Mouse (Mus musculus) embryonic facial prominence, embryonic 11.5 days (tissue): ENCODE data around the gene 4933424G06Rik. TPM values are rescaled to one million over a fixed set of nuclear protein-coding genes. Genes with fewer than 3 reads are reported as not detected.

ENCODE experiments used
- ATAC-seq: fragments of 200-750 bp; cut with Nextera tagmentation; replicated peaks from 2 replicates; pipeline ENCODE4 v1.8.0; 2017; ENCODE audit warnings: low read depth; ENCODE audit not compliant: insufficient number of reproducible peaks, low FRiP score, low TSS enrichment
- DNase-seq: peaks from one replicate; pipeline ENCODE4 v3.0.0-alpha.2; 2015; ENCODE audit warnings: low spot score
- H3K27ac ChIP-seq: fragments of 300-500 bp; sonication (generic); replicated peaks from 2 replicates; pipeline ENCODE4 v1.5.1; 2014; ENCODE audit warnings: mild to moderate bottlenecking, low read depth, low read length, control low read depth
- H3K27me3 ChIP-seq: fragments of 300-500 bp; sonication (generic); 2 replicates; pipeline ENCODE4 v1.6.1; 2014; ENCODE audit warnings: mild to moderate bottlenecking, low read length, moderate library complexity, mixed read lengths; ENCODE audit not compliant: control insufficient read depth, insufficient read depth
- H3K36me3 ChIP-seq: fragments of 300-500 bp; sonication (generic); replicated peaks from 2 replicates; pipeline ENCODE4 v1.6.1; 2014; ENCODE audit warnings: low read depth, mild to moderate bottlenecking, low read length, moderate library complexity, mixed read lengths; ENCODE audit not compliant: control insufficient read depth, insufficient read depth
- H3K4me1 ChIP-seq: fragments of 300-500 bp; sonication (generic); 2 replicates; pipeline ENCODE4 v1.6.1; 2014; ENCODE audit warnings: low read length, mixed read lengths; ENCODE audit not compliant: control insufficient read depth, insufficient read depth
- H3K4me2 ChIP-seq: fragments of 300-500 bp; sonication (generic); 2 replicates; pipeline ENCODE4 v1.6.1; 2014; ENCODE audit warnings: low read depth, mild to moderate bottlenecking, control low read depth, low read length, moderate library complexity
- H3K4me3 ChIP-seq: fragments of 300-500 bp; sonication (generic); 2 replicates; pipeline ENCODE4 v1.5.1; 2014; ENCODE audit warnings: low read depth, low read length, control low read depth
- H3K9ac ChIP-seq: fragments of 300-500 bp; sonication (generic); replicated peaks from 2 replicates; pipeline ENCODE4 v1.6.1; 2014; ENCODE audit warnings: mild to moderate bottlenecking, control low read depth, low read length
- H3K9me3 ChIP-seq: fragments of 300-500 bp; sonication (generic); replicated peaks from 2 replicates; pipeline ENCODE4 v1.6.1; 2016; ENCODE audit warnings: mild to moderate bottlenecking, low read length, inconsistent platforms, mixed read lengths; ENCODE audit not compliant: control insufficient read depth
- whole genome bisulfite sequencing: fragments of 180-500 bp; shearing (Covaris S2); extraction: QIAGEN DNeasy Blood & Tissue Kit; methylation state at CpG from one replicate; pipeline ENCODE4 v1.1.7; 2014; 5-methylcytosine and 5-hydroxymethylcytosine counted together
- polyA plus RNA-seq: library from polyadenylated mRNA; unstranded; fragments of >200 nt; fragmentation: Nextera tagmentation; extraction: Ambion mirVana; gene quantifications from 2 replicates; pipeline ENCODE4 v1.2.1, GENCODE M21; 2014

4933424G06Rik gene
- polyA plus RNA-seq, 1 experiment from 2014 or later = 0.31 TPM

- H3K9ac ChIP-seq = no peak overlapping the region
- H3K36me3 ChIP-seq = peaks cover 2% of the 10 kb centered on the region
- 66% methylated on average over 6 of the region's 6 CpGs for WGBS
Measured at GRCm38 (mm10) chr1:36696411-36696810, 13.5 kb upstream of the 4933424G06Rik start.

GRCm38 (mm10) chr1:36697030-36697429 lies 12.9 kb upstream of the 4933424G06Rik start:
- H3K27me3 ChIP-seq = no peaks in the 10 kb centered on the region
- no peak for DNase-seq
- no peak overlapping the region for H3K27ac ChIP-seq
- H3K36me3 ChIP-seq = peaks cover 2% of the 10 kb centered on the region
- no peak overlapping the region for H3K4me2 ChIP-seq
- H3K4me1 ChIP-seq = no peaks in the 10 kb centered on the region; the same call in 1 of the 2 replicates
- H3K9me3 ChIP-seq = no peaks in the 10 kb centered on the region
- H3K4me3 ChIP-seq = no peak overlapping the region
- H3K9ac ChIP-seq = no peak overlapping the region
- ATAC-seq = no peak
- 64% methylated on average over 5 of the region's 5 CpGs for WGBS

More at GRCm38 (mm10) chr1:36696411-36696810, 13.5 kb upstream of the 4933424G06Rik start:
- H3K4me3 ChIP-seq = no peak overlapping the region
- H3K27ac ChIP-seq = no peak overlapping the region
- H3K4me1 ChIP-seq = no peaks in the 10 kb centered on the region; the same call in 1 of the 2 replicates
- no peak for DNase-seq
- ATAC-seq = no peak
- no peaks in the 10 kb centered on the region for H3K27me3 ChIP-seq
- no peaks in the 10 kb centered on the region for H3K9me3 ChIP-seq
- no peak overlapping the region for H3K4me2 ChIP-seq

- no peak for DNase-seq
- 74% methylated on average over 2 of the region's 2 CpGs for WGBS
- no peak overlapping the region for H3K9ac ChIP-seq
- no peak overlapping the region for H3K27ac ChIP-seq
- no peaks in the 10 kb centered on the region for H3K27me3 ChIP-seq
- no peaks in the 10 kb centered on the region for H3K9me3 ChIP-seq
- no peak overlapping the region for H3K4me2 ChIP-seq
- H3K4me1 ChIP-seq = no peaks in the 10 kb centered on the region; the same call in none of the 2 replicates
- H3K4me3 ChIP-seq = no peak overlapping the region
- no peak for ATAC-seq
- H3K36me3 ChIP-seq = peaks cover 7% of the 10 kb centered on the region
Measured at GRCm38 (mm10) chr1:36707166-36707565, 2.8 kb upstream of the 4933424G06Rik start.

- H3K9me3 ChIP-seq = no peaks in the 10 kb centered on the region
- DNase-seq = no peak
- ATAC-seq = no peak
- no peak overlapping the region for H3K4me2 ChIP-seq
- H3K27me3 ChIP-seq = no peaks in the 10 kb centered on the region
- H3K4me1 ChIP-seq = no peaks in the 10 kb centered on the region; the same call in none of the 2 replicates
- WGBS = 84% methylated on average over 3 of the region's 3 CpGs
- H3K27ac ChIP-seq = no peak overlapping the region
- H3K4me3 ChIP-seq = no peak overlapping the region
- peaks cover 7% of the 10 kb centered on the region for H3K36me3 ChIP-seq
- H3K9ac ChIP-seq = peak overlapping the region; percentile 28; the same call in 1 of the 2 replicates
Measured at GRCm38 (mm10) chr1:36707797-36708196, 2.2 kb upstream of the 4933424G06Rik start.

GRCm38 (mm10) chr1:36708626-36709025 lies 1.3 kb upstream of the 4933424G06Rik start:
- Histone ChIP-seq H3K9me3 (no peaks in the 10 kb centered on the region), H3K4me1 (no peaks in the 10 kb centered on the region; the same call in none of the 2 replicates), H3K27ac (no peak overlapping the region), H3K27me3 (no peaks in the 10 kb centered on the region), H3K9ac (peak overlapping the region; percentile 91), H3K4me2 (peak overlapping the region; percentile 78), H3K4me3 (peak overlapping the region; percentile 95), H3K36me3 (peaks cover 4% of the 10 kb centered on the region)
- DNase-seq (no peak), ATAC-seq (no peak)
- 88% methylated on average over 1 of the region's 1 CpGs for whole genome bisulfite sequencing

GRCm38 (mm10) chr1:36709055-36709853 lies 695 bp upstream of the 4933424G06Rik start:
- Histone ChIP-seq H3K4me3 (peak overlapping the region; percentile 95), H3K4me1 (no peaks in the 10 kb centered on the region; the same call in none of the 2 replicates), H3K27ac (peak overlapping the region; percentile 25; the same call in 1 of the 2 replicates), H3K9ac (peak overlapping the region; percentile 91), H3K27me3 (no peaks in the 10 kb centered on the region), H3K4me2 (peak overlapping the region; percentile 78), H3K9me3 (no peaks in the 10 kb centered on the region), H3K36me3 (peaks cover 3% of the 10 kb centered on the region)
- ATAC-seq = peak; percentile 78
- WGBS = 1% methylated on average over 33 of the region's 33 CpGs
- peak; percentile 51 for DNase-seq

GRCm38 (mm10) chr1:36711104-36711503 lies 1.2 kb downstream of the 4933424G06Rik start:
- no peaks in the 10 kb centered on the region; the same call in none of the 2 replicates for H3K36me3 ChIP-seq
- no peak overlapping the region for H3K4me3 ChIP-seq
- H3K9ac ChIP-seq = no peak overlapping the region
- WGBS = 96% methylated on average over 2 of the region's 2 CpGs
- H3K27ac ChIP-seq = no peak overlapping the region
- no peaks in the 10 kb centered on the region for H3K9me3 ChIP-seq
- DNase-seq = no peak
- no peak overlapping the region for H3K4me2 ChIP-seq
- no peaks in the 10 kb centered on the region; the same call in none of the 2 replicates for H3K4me1 ChIP-seq
- no peaks in the 10 kb centered on the region for H3K27me3 ChIP-seq
- no peak for ATAC-seq

- 84% methylated on average over 5 of the region's 5 CpGs for WGBS
- no peak for ATAC-seq
- H3K9ac ChIP-seq = no peak within 1 kb of the TSS
Measured at GRCm38 (mm10) chr1:36714311-36714710, 4.4 kb downstream of the 4933424G06Rik start, which contains the start of gene Actr1b. Gene Actr1b (minus strand): TSS chr1:36714422.

More at GRCm38 (mm10) chr1:36714311-36714710, 4.4 kb downstream of the 4933424G06Rik start, which contains the start of gene Actr1b:
- H3K36me3 ChIP-seq = no peaks in the 10 kb centered on the region
- H3K27ac ChIP-seq = no peak within 1 kb of the TSS
- no peak for DNase-seq
- H3K4me3 ChIP-seq = no peak within 1 kb of the TSS
- H3K4me2 ChIP-seq = no peak within 1 kb of the TSS
- H3K27me3 ChIP-seq = no peaks in the 10 kb centered on the region
- H3K9me3 ChIP-seq = no peaks in the 10 kb centered on the region
- no peaks in the 10 kb centered on the region for H3K4me1 ChIP-seq
